Mouse (Mus musculus): ENCODE measurements around the gene Cyp2c40. TPM values are rescaled to one million over a fixed set of nuclear protein-coding genes. Genes with fewer than 3 reads are reported as not detected.
"Not testable (repeated sequence)": the region's sequence is repeated elsewhere in the genome, so short reads cannot be mapped to it uniquely, and the experiment has no call there.

Gene Cyp2c40
- not detected in 2 replicates for polyA plus RNA-seq (2012; ENCODE audit: insufficient read depth, insufficient read length, missing spikeins)

DNA sequence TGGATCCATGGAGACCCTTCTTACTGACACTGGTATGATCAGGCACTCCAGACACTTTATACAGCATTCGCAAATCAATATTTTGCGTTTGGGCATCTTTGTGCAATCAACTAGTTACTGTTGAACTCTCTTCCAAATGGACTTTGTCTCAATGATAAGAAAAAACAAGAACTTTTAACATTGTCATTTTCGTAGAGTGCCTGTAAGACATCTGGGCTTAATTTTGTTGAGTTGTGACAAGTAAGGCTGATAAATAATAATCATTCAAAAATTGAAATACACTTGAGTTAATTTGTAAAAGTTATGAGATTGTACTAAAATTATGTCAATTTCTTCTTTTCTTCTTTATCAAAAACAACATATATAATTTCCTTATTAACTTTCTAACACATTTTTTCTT is at the start of gene Cyp2c40:
Cyp2c40 (minus strand) TSS at position 101 of the 400 bp plus-strand sequence.
- H3K4me3 ChIP-seq (ENCODE audit: insufficient read depth, low read depth, low read length); H3K27ac ChIP-seq (replicated peaks; ENCODE audit: low read depth, low read length); H3K4me1 ChIP-seq (ENCODE audit: control insufficient read depth, insufficient read depth, insufficient read length, low read length): not testable (repeated sequence)

DNA sequence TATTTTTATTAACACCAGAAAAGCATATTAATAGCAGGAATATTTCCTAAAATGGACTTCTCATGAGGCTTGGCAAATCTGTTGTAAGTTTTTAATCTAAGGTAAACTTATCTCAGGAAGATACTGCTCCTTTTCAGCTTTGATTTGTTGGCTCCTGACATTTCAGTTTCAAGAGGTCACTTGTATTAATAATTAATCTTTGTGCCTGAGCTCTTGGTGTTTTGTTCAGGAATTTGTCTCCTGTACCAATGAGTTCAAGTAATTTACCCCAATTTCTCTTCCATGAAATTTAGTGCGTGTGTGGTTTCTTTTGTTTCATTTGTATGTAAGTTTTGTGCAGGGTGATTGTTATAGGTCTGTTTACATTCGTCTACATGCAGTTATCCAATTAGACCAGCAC is 8.3 kb upstream of the Cyp2c40 start:
- H3K4me1 ChIP-seq (ENCODE audit: control insufficient read depth, insufficient read depth, insufficient read length, low read length), result not testable (repeated sequence)

DNA sequence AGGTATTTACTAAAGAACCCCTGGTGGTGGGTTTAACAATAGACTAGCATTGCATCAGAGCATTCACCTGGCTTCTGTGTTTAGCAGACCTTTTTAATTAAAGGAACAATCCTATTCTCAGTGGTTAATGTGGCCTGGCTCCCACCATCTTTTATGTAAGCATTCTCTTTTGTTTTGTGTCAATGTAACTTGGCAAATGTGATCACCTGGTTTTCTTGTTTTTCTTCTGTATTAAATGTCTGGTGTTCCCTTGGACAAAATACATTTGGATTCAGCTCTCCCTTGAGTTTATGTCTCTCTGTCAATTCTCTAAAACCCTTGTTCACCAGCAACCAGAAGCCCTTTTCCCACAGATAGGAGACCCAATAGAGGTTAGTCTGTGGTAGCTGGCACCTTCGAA is 3.8 kb upstream of the Cyp2c40 start:
- H3K4me1 ChIP-seq (ENCODE audit: control insufficient read depth, insufficient read depth, insufficient read length, low read length); H3K27ac ChIP-seq (replicated peaks; ENCODE audit: low read depth, low read length); H3K4me3 ChIP-seq (ENCODE audit: insufficient read depth, low read depth, low read length): not testable (repeated sequence)

More for the DNA sequence above, 8.3 kb upstream of the Cyp2c40 start:
- not testable (repeated sequence) for H3K27ac ChIP-seq (replicated peaks; ENCODE audit: low read depth, low read length); H3K4me3 ChIP-seq (ENCODE audit: insufficient read depth, low read depth, low read length)

DNA sequence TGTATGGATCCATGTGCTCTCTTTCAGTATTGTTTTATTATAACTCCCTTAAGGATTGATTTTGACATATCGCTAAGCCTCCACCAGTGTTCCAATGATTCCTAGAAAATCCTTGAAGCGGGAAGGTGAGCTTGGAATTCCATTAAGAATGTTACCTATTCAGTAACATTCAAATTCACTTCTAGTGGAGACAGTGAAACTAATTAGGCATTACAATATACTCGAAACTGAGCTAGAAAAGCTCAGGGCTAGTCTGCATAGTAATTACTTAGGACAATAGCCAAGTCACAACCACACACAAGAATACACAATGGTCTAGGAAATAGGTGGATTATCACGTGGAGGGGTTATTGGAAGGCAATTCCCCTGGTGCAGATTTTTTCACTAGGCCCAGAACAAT is 3.4 kb upstream of the Cyp2c40 start:
- H3K4me1 ChIP-seq (ENCODE audit: control insufficient read depth, insufficient read depth, insufficient read length, low read length); H3K4me3 ChIP-seq (ENCODE audit: insufficient read depth, low read depth, low read length); H3K27ac ChIP-seq (replicated peaks; ENCODE audit: low read depth, low read length): not testable (repeated sequence)

DNA sequence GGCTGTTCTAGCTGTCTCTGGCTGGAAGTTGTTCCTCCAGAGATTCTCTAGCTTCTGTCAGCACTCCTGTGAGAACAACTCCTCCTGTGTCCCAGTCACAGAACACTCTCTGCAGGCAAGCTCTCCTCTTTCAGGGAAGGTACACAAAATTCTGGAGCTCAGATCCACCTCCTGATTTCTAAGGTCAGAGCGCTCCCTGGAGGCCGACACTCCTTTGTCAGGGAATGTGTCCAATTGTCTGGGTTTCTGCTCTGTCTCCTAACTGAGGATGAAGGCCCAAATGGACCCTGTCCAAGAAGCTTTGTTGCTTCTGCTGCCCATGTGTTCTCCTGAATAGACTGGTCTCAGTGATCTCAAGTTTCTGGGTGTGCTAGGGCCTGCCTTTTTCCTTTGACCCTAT is 27.2 kb downstream of the Cyp2c40 start:
- not testable (repeated sequence) for H3K4me1 ChIP-seq (ENCODE audit: control insufficient read depth, insufficient read depth, insufficient read length, low read length); H3K4me3 ChIP-seq (ENCODE audit: insufficient read depth, low read depth, low read length); H3K27ac ChIP-seq (replicated peaks; ENCODE audit: low read depth, low read length)

DNA sequence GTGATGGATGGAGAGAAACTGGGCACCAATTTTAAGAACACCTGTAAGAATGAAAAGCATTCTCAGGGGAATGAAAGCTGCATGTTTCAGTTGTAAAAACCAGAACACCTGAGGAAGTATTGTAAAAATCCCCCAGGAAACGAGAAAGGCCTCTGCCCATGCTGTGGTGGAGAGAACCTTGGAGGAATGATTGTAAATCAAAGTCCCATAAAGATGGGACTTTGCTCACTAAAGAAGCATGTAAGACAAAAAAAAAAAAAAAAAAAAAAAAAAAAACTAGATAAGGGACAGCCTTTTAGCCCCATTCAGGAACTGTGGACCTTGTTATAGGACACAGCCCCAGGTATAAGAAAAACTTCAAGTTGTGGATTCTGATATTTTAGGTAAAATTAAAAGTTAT is 67.3 kb downstream of the Cyp2c40 start:
- no peaks in the 10 kb centered on the region for H3K4me1 ChIP-seq (ENCODE audit: control insufficient read depth, insufficient read depth, insufficient read length, low read length)
- H3K4me3 ChIP-seq (ENCODE audit: insufficient read depth, low read depth, low read length), result no peak overlapping the region

DNA sequence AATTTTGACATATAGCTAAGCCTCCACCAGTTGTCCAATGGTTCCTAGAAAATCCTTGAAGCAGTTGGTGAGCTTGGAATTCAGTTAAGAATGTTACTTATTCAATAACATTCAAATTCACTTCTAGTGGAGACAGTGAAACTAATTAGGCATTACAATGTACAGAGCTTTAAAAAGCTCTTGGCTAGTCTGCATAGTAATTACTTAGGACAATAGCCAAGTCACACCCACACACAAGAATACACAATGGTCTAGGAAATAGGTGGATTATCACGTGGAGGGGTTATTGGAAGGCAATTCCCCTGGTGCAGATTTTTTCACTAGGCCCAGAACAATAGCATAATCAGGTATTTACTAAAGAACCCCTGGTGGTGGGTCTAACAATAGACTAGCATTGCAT is 68.3 kb downstream of the Cyp2c40 start:
- H3K4me1 ChIP-seq (ENCODE audit: control insufficient read depth, insufficient read depth, insufficient read length, low read length); H3K27ac ChIP-seq (replicated peaks; ENCODE audit: low read depth, low read length): not testable (repeated sequence)

More for the DNA sequence above, 67.3 kb downstream of the Cyp2c40 start:
- H3K27ac ChIP-seq (replicated peaks; ENCODE audit: low read depth, low read length), result no peak overlapping the region

DNA sequence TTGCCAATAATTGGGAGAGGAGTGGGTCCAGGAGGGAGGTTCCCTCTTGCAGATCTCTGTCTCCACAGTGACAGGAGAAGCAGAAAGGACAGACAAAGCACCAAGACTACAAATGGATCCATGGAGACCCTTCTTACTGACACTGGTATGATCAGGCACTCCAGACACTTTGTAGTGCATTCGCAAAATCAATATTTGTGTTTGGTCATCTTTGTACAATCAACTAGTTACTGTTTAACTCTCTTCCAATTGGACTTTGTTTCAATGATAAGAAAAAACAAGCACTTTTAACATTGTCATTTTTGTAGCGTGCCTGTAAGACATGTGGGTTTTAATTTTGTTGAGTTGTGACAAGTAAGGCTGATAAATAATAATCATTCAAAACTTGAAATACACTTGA is 71.7 kb downstream of the Cyp2c40 start, which contains the start of gene Cyp2c68:
Cyp2c68 (minus strand) TSS at position 135 of the 400 bp plus-strand sequence.
- Histone ChIP-seq H3K4me1 (ENCODE audit: control insufficient read depth, insufficient read depth, insufficient read length, low read length) (no peaks in the 10 kb centered on the region), H3K27ac (replicated peaks; ENCODE audit: low read depth, low read length) (no peak within 1 kb of the TSS), H3K4me3 (ENCODE audit: insufficient read depth, low read depth, low read length) (no peak within 1 kb of the TSS)

More for the DNA sequence above, 68.3 kb downstream of the Cyp2c40 start:
- not testable (repeated sequence) for H3K4me3 ChIP-seq (ENCODE audit: insufficient read depth, low read depth, low read length)

Other genes with a start within 250 kb of the Cyp2c40 start
- gene Cyp2c67, start 163.8 kb downstream of the Cyp2c40 start, polyA plus RNA-seq (2012; ENCODE audit: insufficient read depth, insufficient read length, missing spikeins), result not detected in 2 replicates
- not detected in 2 replicates for gene Cyp2c68, start 71.8 kb downstream of the Cyp2c40 start, polyA plus RNA-seq (2012; ENCODE audit: insufficient read depth, insufficient read length, missing spikeins)
- not detected in 2 replicates for gene Cyp2c69, start 74.0 kb upstream of the Cyp2c40 start, polyA plus RNA-seq (2012; ENCODE audit: insufficient read depth, insufficient read length, missing spikeins)
- gene Cyp2c37, start 179.6 kb upstream of the Cyp2c40 start, polyA plus RNA-seq (2012; ENCODE audit: insufficient read depth, insufficient read length, missing spikeins), result not detected in 2 replicates

Measured in brown adipose tissue, adult 24 weeks (tissue).